Mouse (Mus musculus) ES-E14 (cell line): ENCODE measurements around the gene Gm49322.

Experiments used
- CHD2 ChIP-seq: IDR thresholded peaks from 2 replicates; pipeline ENCODE4 v1.6.1; 2014; ENCODE audit warnings: mild to moderate bottlenecking, low read depth, low read length, inconsistent platforms
- HCFC1 ChIP-seq: IDR thresholded peaks from 2 replicates; pipeline ENCODE4 v1.6.1; 2012; ENCODE audit warnings: low read length, inconsistent platforms, borderline replicate concordance; ENCODE audit not compliant: insufficient read depth
- ZC3H11A ChIP-seq: IDR thresholded peaks from 2 replicates; pipeline ENCODE4 v1.6.1; 2012; ENCODE audit warnings: low read depth, mild to moderate bottlenecking, inconsistent platforms, low read length, borderline replicate concordance
- ZNF384 ChIP-seq: IDR thresholded peaks from 2 replicates; pipeline ENCODE4 v1.6.1; 2012; ENCODE audit warnings: low read depth, low read length, inconsistent platforms

DNA sequence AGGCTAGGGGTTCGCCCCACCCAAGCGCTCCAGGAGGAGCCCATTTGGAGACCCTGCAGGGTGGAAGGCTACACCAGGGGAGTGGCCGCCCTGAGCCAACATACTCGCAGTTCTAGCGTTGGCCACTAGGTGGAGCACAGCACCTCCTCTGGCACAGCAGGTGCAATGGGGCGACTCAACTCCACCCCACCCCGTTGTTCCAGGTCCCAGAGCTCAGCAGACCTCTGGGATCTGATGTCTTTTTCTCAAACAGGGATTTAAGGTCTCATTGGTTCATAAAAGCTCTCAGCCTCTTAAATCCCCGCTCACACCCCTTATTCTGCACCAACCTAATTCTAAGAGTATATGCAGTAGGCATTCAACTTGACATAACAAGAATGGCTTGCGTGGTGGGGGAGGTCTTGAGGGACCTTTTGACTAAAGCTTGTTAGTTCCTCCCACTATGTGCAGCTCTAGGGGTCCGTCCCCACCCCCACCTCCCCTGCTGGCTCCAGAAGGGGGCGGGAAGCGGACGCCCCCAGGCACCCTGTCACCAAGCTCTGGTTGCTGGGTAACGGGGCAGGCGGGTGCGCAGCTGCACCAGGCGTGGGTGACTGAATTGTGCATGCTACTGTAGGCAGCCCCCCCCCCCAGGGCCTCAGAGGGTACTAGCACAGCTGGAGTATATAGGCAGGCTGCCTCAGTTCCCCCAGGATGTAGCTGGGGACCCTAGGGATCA lies 39.3 kb upstream of the Gm49322 start:
- TF ChIP-seq ZNF384 (no peak), CHD2 (no peak), HCFC1 (no peak), ZC3H11A (no peak; the same call in 1 of the 2 replicates)
